Mouse (Mus musculus) heart, embryonic 14.5 days (tissue): ENCODE results near the gene Bhlhe40. TPM values are rescaled to one million over a fixed set of nuclear protein-coding genes. Genes with fewer than 3 reads are reported as not detected.

ENCODE experiments used
- ATAC-seq: fragments of 200-750 bp; cut with Nextera tagmentation; 2 replicates; pipeline ENCODE4 v1.8.0; 2017; ENCODE audit warnings: low read depth, moderate TSS enrichment; ENCODE audit not compliant: insufficient number of reproducible peaks, insufficient read depth, low FRiP score
- H3K27ac ChIP-seq, 2 experiments: fragments of 200-500 bp in 1 of 2; fragments of 300-500 bp in 1 of 2; sonication (generic) in 1 of 2; replicated peaks in 1 of 2; 2 replicates each; pipeline ENCODE4 v1.5.1; 2012 to 2014; ENCODE audit warnings: low read depth in 2 of 2, low read length in 2 of 2, control low read depth in 1 of 2, mild to moderate bottlenecking in 1 of 2, mixed read lengths in 1 of 2; ENCODE audit not compliant: control insufficient read depth in 1 of 2, insufficient read depth in 1 of 2
- H3K27me3 ChIP-seq: fragments of 300-500 bp; sonication (generic); 2 replicates; pipeline ENCODE4 v1.6.1; 2014; ENCODE audit warnings: mild to moderate bottlenecking, low read length, control low read depth; ENCODE audit not compliant: control insufficient read depth, insufficient read depth
- H3K36me3 ChIP-seq: fragments of 300-500 bp; sonication (generic); 2 replicates; pipeline ENCODE4 v1.6.1; 2014; ENCODE audit warnings: mild to moderate bottlenecking, control low read depth, low read length, mixed read lengths; ENCODE audit not compliant: control insufficient read depth, insufficient read depth
- H3K4me1 ChIP-seq, 2 experiments: fragments of 200-500 bp in 1 of 2; fragments of 300-500 bp in 1 of 2; sonication (generic) in 1 of 2; 2 replicates each; pipeline ENCODE4 v1.6.1; 2012 to 2014; ENCODE audit warnings: low read length in 2 of 2, control low read depth in 1 of 2, mixed read lengths in 1 of 2; ENCODE audit not compliant: control insufficient read depth in 2 of 2, insufficient read depth in 2 of 2
- H3K4me2 ChIP-seq: fragments of 300-500 bp; sonication (generic); 2 replicates; pipeline ENCODE4 v1.6.1; 2014; ENCODE audit warnings: mild to moderate bottlenecking, low read length
- H3K4me3 ChIP-seq, 2 experiments: fragments of 200-500 bp in 1 of 2; fragments of 300-500 bp in 1 of 2; sonication (generic) in 1 of 2; 2 replicates each; pipeline ENCODE4 v1.5.1; 2012 to 2014; ENCODE audit warnings: low read length in 2 of 2, mild to moderate bottlenecking in 2 of 2, control low read depth in 1 of 2, low read depth in 1 of 2, moderate library complexity in 1 of 2; ENCODE audit not compliant: control insufficient read depth in 1 of 2, insufficient read depth in 1 of 2
- H3K9ac ChIP-seq: fragments of 300-500 bp; sonication (generic); 2 replicates; pipeline ENCODE4 v1.6.1; 2014; ENCODE audit warnings: mild to moderate bottlenecking, low read length
- H3K9me3 ChIP-seq: fragments of 300-500 bp; sonication (generic); 2 replicates; pipeline ENCODE4 v1.6.1; 2016; ENCODE audit warnings: low read length, control low read depth; ENCODE audit not compliant: control insufficient read depth
- WGBS: fragments of 180-500 bp; shearing (Covaris S2); extraction: QIAGEN DNeasy Blood & Tissue Kit; methylation state at CpG from one replicate; pipeline ENCODE4 v1.1.7; 2014; 5-methylcytosine and 5-hydroxymethylcytosine counted together
- polyA plus RNA-seq: library from polyadenylated mRNA; unstranded; fragments of >200 nt; fragmentation: Nextera tagmentation; extraction: Ambion mirVana; gene quantifications from 2 replicates; pipeline ENCODE4 v1.2.1, GENCODE M21; 2014

Gene Bhlhe40
- polyA plus RNA-seq, 1 experiment from 2014 or later = 20.9 TPM

GRCm38 (mm10) chr6:108663241-108664194, 3.1 kb downstream of the Bhlhe40 start:
- peaks cover 18 to 45% of the 10 kb centered on the region in 2 experiments for H3K4me1 ChIP-seq
- H3K9me3 ChIP-seq = no peaks in the 10 kb centered on the region
- H3K27me3 ChIP-seq = no peaks in the 10 kb centered on the region
- 69% methylated on average over 8 of the region's 8 CpGs for WGBS
- H3K4me2 ChIP-seq = peak overlapping the region; percentile 82
- H3K36me3 ChIP-seq = peaks cover 40% of the 10 kb centered on the region
- ATAC-seq = no peak
- H3K27ac ChIP-seq = no peak overlapping the region
- peak overlapping the region; percentile 92 for H3K9ac ChIP-seq
- peak overlapping the region; percentile 1 to 59; a peak in 3 of 4 replicates for H3K4me3 ChIP-seq

GRCm38 (mm10) chr6:108664533-108665150, 4.2 kb downstream of the Bhlhe40 start:
- Histone ChIP-seq H3K4me1 (peaks cover 19 to 49% of the 10 kb centered on the region in 2 experiments), H3K4me2 (peak overlapping the region; percentile 23), H3K9me3 (no peaks in the 10 kb centered on the region), H3K27ac (no peak overlapping the region), H3K36me3 (peaks cover 40% of the 10 kb centered on the region), H3K4me3 (no peak overlapping the region), H3K27me3 (no peaks in the 10 kb centered on the region), H3K9ac (0 out of 2 replicates have a peak overlapping the region, but pooled peaks have one; percentile 12)
- no peak for ATAC-seq
- 86% methylated on average over 24 of the region's 24 CpGs for WGBS

DNA sequence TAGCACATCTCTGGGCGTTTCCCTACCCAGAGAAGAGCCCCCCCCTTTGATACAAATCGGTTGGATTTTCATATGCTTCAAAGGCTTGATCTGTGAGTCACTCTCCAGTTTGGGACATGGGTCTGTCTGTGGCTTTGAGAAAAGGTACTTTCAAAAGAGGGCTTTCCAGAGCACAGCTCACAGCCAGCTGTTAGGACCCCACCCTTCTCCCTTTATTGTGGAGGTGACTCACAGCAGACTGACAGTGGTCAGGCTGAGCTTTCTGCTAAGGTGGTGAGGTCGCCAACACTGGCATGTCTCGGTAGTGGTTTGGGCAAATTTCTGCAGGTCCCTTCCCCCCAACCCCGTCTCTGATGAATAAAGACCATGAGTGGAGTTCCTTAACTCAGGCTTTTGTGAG, 5.2 kb downstream of the Bhlhe40 start:
- Histone ChIP-seq H3K27me3 (no peaks in the 10 kb centered on the region), H3K4me2 (0 out of 2 replicates have a peak overlapping the region, but pooled peaks have one; percentile 7), H3K36me3 (peaks cover 40% of the 10 kb centered on the region), H3K9ac (no peak overlapping the region), H3K27ac (no peak overlapping the region), H3K4me3 (no peak overlapping the region), H3K4me1 (peaks cover 19 to 49% of the 10 kb centered on the region in 2 experiments), H3K9me3 (no peaks in the 10 kb centered on the region)
- no peak for ATAC-seq
- WGBS = 71% methylated on average over 5 of the region's 5 CpGs

DNA sequence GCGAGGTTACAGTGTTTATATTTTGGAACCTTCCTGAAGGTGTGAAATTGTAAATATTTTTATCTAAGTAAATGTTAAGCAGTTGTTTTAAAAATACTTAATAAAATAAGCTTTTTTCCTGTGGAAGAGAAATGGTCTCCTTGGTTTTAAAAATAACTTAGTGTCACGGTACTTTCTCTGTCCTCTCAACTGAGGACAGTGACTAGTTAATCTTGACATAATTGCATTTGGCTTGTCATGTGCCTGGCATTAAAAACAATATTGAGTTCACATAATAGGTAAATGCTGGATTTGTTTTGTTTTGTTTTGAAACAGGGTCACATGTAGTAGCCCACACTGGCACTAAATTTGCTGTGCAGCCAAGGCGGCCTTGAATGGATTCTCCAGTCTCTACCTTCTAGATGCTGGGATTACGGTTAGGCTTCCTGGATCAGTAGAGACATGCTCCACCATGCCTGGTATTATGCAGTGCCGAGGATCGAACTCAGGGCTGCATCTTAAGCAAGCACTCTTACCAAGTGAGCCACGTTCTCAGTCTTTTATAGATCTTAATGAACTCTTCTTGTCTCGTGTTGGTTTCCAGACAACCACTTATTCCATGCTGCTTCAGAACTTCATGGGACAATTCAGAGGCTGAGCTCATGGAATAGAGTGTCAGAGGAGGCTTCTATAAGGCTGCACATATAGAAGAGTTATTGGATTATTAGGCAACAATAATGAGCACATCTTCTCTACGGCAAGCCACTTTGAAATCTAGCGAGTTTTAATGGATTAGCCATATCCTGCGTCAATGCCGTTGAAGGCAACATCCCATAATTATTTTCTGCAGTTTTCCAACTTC, 6.4 kb downstream of the Bhlhe40 start:
- ATAC-seq = no peak
- Histone ChIP-seq H3K4me2 (no peak overlapping the region; the same call in 1 of the 2 replicates), H3K27ac (no peak overlapping the region), H3K9ac (no peak overlapping the region; the same call in 1 of the 2 replicates), H3K27me3 (no peaks in the 10 kb centered on the region), H3K4me1 (peaks cover 19 to 49% of the 10 kb centered on the region in 2 experiments), H3K9me3 (no peaks in the 10 kb centered on the region), H3K4me3 (no peak overlapping the region), H3K36me3 (peaks cover 40% of the 10 kb centered on the region)
- WGBS = 84% methylated on average over 12 of the region's 12 CpGs

GRCm38 (mm10) chr6:108667599-108668021, 7.2 kb downstream of the Bhlhe40 start:
- WGBS = 9% methylated on average over 6 of the region's 6 CpGs
- Histone ChIP-seq H3K4me1 (peaks cover 19 to 42% of the 10 kb centered on the region in 2 experiments), H3K27ac (peak overlapping the region; percentile 94 to 95), H3K4me3 (no peak overlapping the region), H3K27me3 (no peaks in the 10 kb centered on the region), H3K4me2 (peak overlapping the region; percentile 64), H3K9ac (peak overlapping the region; percentile 67), H3K9me3 (no peaks in the 10 kb centered on the region), H3K36me3 (peaks cover 35% of the 10 kb centered on the region)
- ATAC-seq = peak; percentile 25; the same call in 1 of the 2 replicates

DNA sequence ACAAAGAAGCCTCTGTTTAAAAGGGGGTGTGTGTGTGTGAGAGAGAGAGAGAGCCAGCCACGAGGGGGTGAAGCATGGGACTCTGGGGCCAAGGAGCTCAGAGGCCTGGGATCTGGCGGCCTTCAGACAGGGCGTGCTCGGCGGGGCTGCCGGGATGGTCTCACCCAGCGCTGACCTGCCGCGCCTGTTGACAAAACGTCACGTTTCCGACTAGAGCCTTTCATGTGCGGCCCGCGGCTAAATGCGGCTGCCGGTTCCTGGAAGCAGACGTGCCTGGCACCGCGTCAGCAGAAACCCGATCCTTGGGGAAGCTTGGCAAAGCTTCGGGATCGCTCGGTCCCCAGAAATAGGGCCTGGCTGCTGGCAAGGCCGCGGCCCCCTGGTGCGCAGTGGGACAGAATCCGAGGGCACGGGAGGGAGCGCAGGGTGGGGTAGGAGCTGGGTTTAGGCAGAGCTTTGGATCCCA, 7.9 kb downstream of the Bhlhe40 start:
- WGBS = 1% methylated on average over 30 of the region's 30 CpGs
- peak overlapping the region; percentile 19 to 23; a peak in 3 of 4 replicates for H3K4me3 ChIP-seq

DNA sequence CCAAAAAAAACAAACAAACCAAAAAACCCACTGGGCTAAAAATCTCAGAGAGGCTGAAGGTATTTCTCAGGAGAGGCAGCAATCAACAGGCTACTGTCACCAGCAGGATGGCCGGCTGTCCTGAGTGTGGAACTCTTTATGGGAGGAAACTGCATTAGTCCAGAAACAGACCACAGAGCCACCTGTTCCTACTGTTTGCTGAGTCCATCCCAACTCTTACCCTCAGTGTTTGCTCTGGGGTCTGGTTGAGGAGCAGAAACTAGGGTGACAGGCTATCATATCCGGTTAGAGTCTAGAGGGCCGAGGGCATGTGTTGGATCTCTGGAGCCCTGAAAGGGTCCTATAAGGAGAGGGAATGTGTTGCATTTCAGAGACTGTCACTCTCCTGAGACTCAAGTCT, 9.8 kb downstream of the Bhlhe40 start:
- Histone ChIP-seq H3K9ac (no peak overlapping the region), H3K27ac (no peak overlapping the region), H3K27me3 (no peaks in the 10 kb centered on the region), H3K4me1 (peaks cover 14 to 24% of the 10 kb centered on the region in 2 experiments), H3K36me3 (peaks cover 17% of the 10 kb centered on the region), H3K4me2 (no peak overlapping the region), H3K9me3 (no peaks in the 10 kb centered on the region; the same call in 1 of the 2 replicates), H3K4me3 (no peak overlapping the region)
- ATAC-seq = no peak
- WGBS = 76% methylated on average over 3 of the region's 3 CpGs

More for the DNA sequence above, 7.9 kb downstream of the Bhlhe40 start:
- H3K27me3 ChIP-seq = no peaks in the 10 kb centered on the region
- peak overlapping the region; percentile 64 for H3K4me2 ChIP-seq
- no peaks in the 10 kb centered on the region for H3K9me3 ChIP-seq
- H3K27ac ChIP-seq = peak overlapping the region; percentile 94 to 95
- H3K9ac ChIP-seq = peak overlapping the region; percentile 67
- peak; percentile 88 for ATAC-seq
- peaks cover 33% of the 10 kb centered on the region for H3K36me3 ChIP-seq
- peaks cover 15 to 36% of the 10 kb centered on the region in 2 experiments for H3K4me1 ChIP-seq
